Mouse (Mus musculus) neutrophil, adult 5-6 weeks (primary cell): ENCODE results near the gene Ift43. TPM values are rescaled to one million over a fixed set of nuclear protein-coding genes. Genes with fewer than 3 reads are reported as not detected.

ENCODE experiments used
- ATAC-seq: fragments of 151-379, 151-347 bp; 2 replicates; pipeline ENCODE4 v1.8.0; 2017; ENCODE audit warnings: mild to moderate bottlenecking, moderate TSS enrichment; ENCODE audit not compliant: insufficient number of reproducible peaks, poor library complexity, low FRiP score, severe bottlenecking; ENCODE audit errors: extremely low read depth
- total RNA-seq: library from RNA; stranded (forward); fragments of 200-1000 nt; gene quantifications from 2 replicates; pipeline ENCODE4 v1.2.3, GENCODE M21; 2017

Ift43 gene
- total RNA-seq, 1 experiment from 2014 or later, result not detected

- peak; percentile 73 for ATAC-seq
These were observed 27.2 kb downstream of the Ift43 start for GRCm38 (mm10) chr12:86109531-86109930.

GRCm38 (mm10) chr12:86110637-86111036 is 28.3 kb downstream of the Ift43 start:
- ATAC-seq, result no peak

DNA sequence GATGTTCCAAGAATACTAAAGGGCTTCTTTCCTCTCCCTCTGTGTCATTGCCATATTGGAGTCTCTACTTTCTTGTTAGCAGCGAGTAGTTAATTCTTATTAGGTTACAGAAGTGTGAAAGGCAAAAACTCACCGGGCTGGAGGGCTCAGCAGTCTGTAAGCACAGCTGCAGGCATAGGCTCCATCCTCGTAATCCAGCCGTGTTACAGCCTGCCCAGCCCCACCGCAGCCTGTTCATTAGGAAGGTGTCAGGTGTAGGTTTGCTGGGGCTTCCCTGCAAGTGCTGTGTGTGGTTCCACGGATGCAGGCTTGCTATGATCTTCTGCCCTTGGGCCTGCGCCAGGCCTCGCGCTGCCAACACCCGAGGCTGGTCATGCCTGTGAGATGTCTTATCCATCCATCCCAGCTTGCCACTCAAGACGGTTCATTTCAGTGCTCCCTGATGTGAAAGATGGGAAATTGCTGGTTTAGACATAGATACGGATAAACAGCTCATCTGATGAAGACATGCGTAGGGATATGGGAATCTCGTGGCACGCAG is 34.0 kb downstream of the Ift43 start:
- no peak for ATAC-seq

DNA sequence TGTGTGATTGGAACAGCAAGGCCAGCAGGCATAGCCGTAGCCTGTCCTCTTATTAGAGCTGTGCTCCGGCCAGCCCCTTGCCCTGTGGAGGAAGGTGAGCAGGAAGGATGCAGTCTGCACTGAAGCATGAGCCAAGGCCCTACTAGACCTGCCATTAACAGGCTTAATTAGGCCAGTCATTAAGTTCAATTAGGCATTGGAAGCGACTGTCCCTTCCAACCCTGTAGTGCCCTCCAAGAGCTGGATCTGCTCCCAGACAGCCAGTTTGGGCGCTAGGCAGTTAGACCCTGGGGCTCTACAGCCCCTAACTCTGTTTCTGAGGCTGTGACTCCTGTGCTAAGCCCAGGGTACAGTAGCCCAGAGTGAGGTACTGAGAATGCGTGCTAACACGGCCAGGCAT is 41.7 kb downstream of the Ift43 start:
- ATAC-seq, result no peak

DNA sequence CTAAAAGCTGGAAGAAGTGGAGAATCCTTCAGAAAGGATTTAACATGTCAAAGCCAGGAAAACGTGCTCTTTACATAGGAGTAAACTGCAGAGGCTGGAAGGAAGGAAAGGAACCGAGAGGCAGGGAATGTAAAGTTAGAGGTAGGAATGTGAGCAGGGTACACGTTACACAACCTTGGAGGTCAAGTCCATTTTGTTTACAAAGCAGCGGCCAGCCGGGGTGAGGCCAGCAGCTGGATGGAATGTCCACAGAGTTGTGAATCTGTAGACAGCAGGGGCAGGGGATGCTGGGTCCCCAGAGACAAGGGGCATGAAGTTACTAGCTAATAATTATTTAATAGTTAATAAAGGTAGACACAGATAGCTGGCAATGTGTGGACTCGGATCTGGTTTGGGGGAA is 45.8 kb downstream of the Ift43 start:
- ATAC-seq, result no peak

DNA sequence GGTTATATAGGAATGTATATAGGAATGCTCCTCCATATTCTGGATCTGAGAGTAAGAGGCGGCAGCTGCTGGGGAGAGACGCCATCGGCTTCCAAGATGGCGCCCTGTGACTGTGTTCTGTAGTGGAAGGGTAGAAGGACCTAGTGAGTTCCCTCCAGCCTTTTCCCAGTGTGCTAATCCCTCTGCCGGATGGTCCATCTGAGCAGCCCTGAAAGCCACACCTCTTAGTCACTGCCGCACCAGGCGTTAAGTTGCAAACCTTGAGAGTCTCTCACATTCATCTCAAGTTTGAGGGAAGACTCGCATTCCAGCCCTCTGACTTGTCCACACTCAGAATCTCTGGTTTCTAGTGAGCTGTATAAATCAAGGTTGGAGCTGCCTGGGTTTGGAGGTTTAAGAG is 46.7 kb downstream of the Ift43 start:
- ATAC-seq, result no peak

- ATAC-seq, result no peak
These were observed 47.4 kb downstream of the Ift43 start for GRCm38 (mm10) chr12:86129696-86130095.

- no peak for ATAC-seq
These were observed 50.5 kb downstream of the Ift43 start for GRCm38 (mm10) chr12:86132799-86133198.

DNA sequence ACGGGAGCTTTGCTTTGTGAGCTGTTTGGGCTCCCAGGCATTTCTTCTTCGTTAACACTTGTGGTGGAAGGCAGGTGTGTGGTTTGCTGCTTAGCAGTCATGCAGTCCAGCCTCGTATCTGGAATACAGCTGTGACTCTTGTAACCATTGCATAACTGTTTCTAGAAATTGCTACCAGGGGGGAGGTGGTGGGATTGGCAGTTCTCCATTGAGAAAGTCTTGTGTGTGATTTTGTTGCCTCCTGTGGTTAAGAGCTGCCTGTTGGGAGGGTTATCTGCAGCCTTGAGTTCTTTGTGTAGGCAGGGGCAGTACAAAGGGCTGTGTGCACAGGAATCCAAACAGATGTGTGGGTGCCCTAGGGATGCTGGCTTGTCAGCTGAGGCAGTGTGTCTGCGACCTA is 53.4 kb downstream of the Ift43 start:
- ATAC-seq, result no peak

- no peak for ATAC-seq
These were observed 56.4 kb downstream of the Ift43 start for GRCm38 (mm10) chr12:86138696-86139095.

GRCm38 (mm10) chr12:86142389-86142788 is 60.0 kb downstream of the Ift43 start:
- no peak for ATAC-seq

GRCm38 (mm10) chr12:86146246-86146645 is 63.9 kb downstream of the Ift43 start:
- no peak for ATAC-seq

GRCm38 (mm10) chr12:86148271-86148670 is 65.9 kb downstream of the Ift43 start:
- ATAC-seq, result no peak

GRCm38 (mm10) chr12:86149087-86149486 is 66.7 kb downstream of the Ift43 start:
- no peak for ATAC-seq

GRCm38 (mm10) chr12:86151941-86152340 is 69.6 kb downstream of the Ift43 start:
- ATAC-seq, result no peak

DNA sequence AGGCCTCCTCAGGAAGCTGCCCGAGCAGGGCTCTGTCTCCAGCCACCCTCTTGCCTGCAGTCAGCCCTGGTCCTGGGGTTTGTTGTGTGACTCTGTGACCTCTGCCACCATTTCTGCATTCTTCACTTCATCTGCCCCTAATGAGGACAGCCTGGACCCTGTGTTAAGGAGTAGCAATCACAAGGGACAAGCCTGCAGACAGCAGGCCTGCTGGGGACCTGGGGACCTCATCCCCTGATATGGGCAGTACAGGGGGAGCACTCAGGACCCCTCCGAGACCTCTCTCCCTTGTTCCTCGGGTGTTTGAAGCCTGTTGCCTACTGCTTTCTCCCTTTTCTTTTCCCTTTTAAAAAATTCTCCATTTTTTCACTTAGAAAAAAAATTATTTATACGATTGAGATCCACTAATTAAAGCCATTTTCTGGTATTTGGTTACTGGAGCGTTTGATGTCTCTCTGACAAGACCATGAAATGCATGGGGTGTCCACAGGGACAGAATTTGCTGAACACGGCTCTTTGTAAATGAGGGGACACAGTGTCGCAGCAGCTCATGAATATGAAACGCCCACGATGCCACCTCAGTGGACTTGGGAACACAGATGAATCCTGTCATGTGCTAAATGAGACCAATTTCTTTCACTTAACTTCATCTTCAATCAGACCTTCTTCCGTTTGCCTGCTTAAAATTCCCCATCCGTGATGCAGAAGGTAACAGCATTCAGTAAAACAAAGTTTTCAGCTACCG is 71.0 kb downstream of the Ift43 start:
- no peak for ATAC-seq

GRCm38 (mm10) chr12:86155176-86155575 is 72.8 kb downstream of the Ift43 start:
- ATAC-seq, result no peak

GRCm38 (mm10) chr12:86157166-86157565 is 74.8 kb downstream of the Ift43 start:
- no peak for ATAC-seq

GRCm38 (mm10) chr12:86157894-86158444 is 75.6 kb downstream of the Ift43 start:
- no peak for ATAC-seq

GRCm38 (mm10) chr12:86158689-86159483 is 76.5 kb downstream of the Ift43 start:
- ATAC-seq, result no peak
